Mouse (Mus musculus) cerebellum, postnatal 25 days (tissue): ENCODE measurements around the gene Hspg2.

Experiments
- DNase-seq, 2 experiments: peaks; one replicate each; pipeline ENCODE4 v3.0.0; 2021; ENCODE audit warnings: mixed read lengths in 2 of 2

Hspg2 gene

DNA sequence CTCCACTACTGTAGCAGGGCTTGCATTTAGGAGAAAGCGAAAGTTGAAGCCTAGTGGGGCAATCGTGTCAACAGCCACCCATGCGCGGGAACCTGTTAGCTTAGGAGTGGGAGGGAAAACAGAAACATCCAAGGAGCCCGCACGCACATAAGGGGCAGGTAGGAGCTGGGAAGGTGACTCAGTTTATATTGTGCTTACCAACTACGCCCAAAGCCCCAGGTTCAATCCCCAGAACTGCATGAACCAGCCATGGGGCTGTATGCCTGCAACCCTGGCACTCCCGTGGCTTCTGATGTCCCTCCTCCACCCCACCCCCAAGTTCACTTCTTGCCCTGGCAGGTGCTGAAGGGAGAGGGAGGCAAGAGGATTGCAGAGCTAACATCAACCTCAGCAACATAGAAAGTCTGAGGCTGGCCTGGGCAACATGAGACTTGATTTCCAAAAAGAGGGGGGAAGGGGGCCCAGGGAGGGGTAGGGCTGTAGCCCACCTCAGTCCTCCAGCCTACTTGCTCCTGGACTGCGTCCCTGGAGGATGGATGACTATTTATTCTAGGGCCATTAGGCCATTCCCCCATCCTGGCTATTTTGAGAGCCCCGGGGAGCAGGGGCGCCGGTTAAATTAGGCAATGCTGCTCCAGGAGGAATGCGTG is 12.9 kb downstream of the Hspg2 start:
- no peak for DNase-seq

DNA sequence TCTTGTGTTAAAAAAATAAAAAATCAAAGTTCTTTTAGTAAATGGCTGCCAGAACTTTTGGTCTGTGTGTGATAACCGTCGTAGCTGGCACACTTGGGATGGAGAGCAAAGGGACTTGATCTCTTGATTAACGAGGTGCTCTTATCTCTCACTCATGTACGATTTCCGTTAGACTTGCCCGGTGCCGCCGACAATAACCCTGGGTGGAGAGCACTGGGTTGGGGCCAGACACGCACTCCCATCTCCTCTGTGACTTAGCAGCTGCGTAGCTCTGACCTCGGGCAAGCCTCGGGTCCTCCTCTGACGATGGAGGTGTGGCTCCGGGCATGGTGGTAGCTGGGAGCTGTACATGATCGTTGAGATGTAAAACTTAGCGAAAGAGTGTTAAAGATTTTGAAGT is 15.3 kb downstream of the Hspg2 start:
- no peak for DNase-seq

DNA sequence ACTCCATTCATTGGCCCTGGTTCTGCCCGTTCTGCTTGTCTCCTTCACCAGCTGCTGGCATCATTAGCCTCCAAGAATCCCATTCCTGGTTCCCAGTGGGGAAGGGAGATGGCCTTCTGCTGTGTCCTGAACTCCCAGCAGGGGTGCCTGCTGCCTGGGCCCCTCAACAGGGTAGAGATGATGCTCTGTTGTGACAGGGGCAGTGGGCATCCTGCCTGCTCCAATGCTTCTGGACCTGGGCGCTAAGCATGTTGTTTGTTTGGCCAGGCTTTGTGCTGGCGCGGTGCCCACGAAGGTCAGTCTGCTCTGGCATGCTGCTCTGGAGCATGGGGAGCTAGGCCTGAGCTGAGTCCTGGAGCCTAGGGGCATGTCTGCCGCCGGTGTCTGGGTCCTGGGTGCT is 16.0 kb downstream of the Hspg2 start:
- DNase-seq: peak; percentile 89 to 92

DNA sequence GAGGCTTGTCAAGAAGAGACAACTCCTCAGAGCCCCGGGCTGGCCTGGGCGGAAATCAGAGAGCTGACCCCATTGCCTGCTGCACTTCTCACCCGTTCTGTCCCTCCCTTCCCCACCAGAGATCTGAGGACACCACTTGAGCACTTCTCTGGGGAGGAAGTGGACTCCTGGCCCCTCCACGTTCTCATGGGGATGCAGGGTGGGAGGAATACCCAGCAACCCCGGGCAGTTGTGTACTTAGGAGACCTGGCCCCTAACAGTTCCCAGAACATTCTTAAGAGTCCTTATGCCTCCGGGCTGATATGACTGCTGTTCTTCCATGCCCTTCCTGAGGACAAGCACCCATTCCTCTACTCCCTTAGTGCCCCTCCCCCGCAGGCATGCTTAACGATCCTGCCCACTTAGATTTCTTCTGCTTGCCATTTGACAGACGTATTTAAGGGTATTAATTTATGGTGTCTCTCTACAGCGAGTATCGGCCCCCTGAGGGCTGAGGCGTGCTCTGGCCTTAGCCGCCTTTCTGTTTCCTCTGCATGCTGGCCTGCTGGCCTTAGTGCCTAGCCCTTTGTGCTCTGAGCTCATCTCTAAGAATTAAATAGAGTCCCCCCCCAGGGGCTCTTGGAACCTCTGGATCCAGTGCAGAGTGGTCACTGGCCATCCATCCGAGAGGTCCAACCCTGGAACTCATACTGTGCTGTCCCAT is 16.8 kb downstream of the Hspg2 start:
- peak in 1 of 2 experiments; percentile 28 for DNase-seq

- DNase-seq: peak in 1 of 2 experiments; percentile 27
These were observed 17.8 kb downstream of the Hspg2 start for GRCm38 (mm10) chr4:137486081-137487014.

GRCm38 (mm10) chr4:137487286-137488000 is 18.9 kb downstream of the Hspg2 start:
- no peak for DNase-seq

DNA sequence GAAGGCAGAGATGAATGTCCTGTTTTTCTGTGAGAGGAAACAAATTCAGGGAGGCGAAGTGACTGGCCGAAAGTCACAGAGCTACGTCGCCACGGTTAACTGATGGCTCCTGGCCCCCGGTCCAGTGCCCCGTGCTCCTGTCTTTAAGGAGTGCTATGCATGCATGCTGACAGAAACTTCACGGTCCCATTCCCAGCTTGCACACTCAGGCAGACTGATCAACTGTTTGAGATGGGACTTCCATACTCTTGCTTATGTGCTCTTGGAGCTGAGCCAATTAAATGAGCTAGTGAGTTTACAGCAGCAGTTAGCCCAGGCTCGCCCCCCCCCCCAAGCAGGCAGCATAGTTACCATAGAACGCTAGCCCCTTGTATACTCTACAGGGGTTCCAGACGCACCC is 19.5 kb downstream of the Hspg2 start:
- DNase-seq: no peak

DNA sequence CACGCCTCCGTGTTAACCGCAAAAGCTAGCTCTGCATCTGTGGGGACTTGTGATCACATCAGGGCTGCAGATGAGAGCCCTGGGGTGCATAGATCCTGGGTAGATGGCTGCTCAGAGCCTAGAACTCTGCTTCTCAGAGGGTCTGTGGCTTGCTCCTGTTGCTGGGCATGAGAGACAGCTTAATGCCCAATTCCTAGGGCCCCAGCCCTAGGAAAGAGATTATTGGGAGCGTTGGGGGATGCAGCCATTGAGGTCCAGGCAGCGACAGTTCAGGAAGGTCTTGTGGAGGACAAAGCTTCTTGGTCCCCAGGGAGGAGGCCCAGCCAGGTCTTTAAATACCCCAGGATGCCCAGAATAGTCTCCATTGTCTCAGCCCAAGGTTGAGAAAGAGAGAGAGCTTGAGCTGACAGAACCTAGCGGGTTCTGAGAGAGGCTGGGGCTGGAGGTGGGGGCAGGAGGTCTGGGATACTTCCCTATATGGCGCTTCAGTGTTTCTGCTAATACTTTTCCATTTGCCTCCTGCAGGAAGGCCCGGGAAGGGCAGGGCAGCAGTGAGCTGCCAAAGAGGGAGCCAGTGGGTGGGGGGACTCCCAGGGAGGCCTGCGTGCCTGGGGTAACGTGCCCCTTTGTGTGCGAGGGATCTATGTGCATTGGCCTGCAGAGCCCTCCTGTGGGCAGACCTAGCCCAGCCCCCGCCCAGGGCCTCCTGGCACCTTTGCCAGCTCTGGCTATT is 20.2 kb downstream of the Hspg2 start:
- DNase-seq: peak; percentile 40

DNA sequence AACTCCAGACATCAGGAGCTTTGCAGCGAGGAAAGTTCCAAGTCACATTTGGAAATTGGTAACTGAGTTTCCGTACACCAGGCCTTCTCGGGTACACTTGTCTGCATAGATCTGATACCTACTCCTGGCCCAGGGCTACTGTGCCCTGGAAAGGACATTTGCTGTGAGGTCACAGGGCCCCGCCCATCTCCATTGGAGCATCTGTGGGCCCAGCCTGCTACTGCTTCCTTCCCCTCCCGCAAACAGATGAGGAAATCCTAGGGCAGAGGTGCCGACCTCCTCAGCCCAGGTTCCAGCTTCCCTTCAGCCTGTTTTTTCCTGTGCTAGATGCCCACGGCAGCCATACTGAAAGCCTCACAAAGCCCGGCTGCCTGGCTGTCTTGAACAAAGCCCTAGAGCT is 21.4 kb downstream of the Hspg2 start:
- no peak for DNase-seq

GRCm38 (mm10) chr4:137492563-137492962 is 24.0 kb downstream of the Hspg2 start:
- peak in 1 of 2 experiments; percentile 22 for DNase-seq

DNA sequence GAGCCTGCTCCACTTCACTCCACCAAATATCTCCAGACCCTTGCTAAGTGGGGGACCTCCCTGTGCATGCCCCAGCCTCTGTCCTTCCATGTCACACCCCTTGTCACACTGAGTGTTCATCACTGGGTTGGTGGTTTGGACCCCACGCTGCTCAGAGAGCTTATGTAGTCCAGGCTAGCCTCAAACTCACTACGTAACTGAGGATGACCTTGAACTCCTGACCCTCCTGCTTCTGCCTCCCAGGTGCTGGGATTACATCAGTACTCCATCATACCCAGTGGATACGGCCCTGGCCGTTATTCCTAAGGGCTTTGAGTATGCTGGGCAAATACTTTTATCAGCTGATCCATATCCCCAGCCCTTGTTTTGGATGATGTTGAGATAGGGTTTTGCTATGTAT is 24.6 kb downstream of the Hspg2 start:
- no peak for DNase-seq

GRCm38 (mm10) chr4:137494751-137495500 is 26.4 kb downstream of the Hspg2 start:
- DNase-seq: peak in 1 of 2 experiments; percentile 28

DNA sequence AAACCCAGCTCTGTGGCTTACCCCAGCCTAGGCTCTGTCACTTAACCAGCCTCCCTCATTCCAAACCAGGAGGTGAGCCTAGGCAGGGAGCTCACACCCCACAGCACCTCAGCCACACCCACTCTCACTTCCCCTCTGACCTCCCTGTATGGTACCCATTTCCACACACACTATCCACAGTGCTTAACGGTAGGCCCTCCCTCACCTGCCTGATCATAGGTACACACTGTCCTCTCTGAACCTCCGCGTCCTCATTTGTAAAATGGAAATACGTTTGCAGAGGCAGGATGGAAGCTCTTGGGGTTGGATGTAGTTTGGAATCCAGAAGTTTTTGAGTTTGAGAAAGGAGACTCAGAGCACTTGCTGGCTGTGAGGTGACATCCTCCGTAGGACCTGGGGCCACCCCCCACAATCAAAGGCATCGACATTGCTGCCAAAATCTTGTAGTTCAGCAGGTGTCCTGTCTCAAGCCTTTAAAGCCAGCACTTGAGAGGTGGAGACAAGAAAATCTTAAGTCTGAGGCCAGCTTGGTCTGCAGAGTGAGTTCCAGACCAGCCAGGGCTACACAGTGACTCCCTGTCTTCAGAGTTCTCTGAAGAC is 27.0 kb downstream of the Hspg2 start:
- DNase-seq: no peak

DNA sequence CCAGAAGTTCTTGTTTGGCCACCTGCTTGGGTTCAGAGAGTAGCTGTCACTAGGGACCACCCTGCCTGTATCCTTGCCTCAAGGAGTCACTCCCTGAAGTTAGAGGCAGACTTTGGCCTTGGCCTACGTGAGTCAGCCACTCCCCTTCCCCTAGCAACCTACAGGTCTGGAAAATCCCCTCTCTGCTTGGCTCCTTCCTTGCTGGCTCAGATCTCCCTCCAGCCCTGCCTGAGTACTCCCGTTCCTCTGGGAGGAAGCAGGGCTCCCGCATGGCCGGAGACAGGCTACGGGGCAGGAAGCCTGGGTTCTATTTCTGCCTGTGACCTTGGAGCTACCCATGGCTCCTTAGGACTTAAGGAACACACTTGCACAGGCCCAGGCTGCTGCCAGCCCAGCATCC is 28.8 kb downstream of the Hspg2 start:
- DNase-seq: no peak

- DNase-seq: no peak
These were observed 29.5 kb downstream of the Hspg2 start for GRCm38 (mm10) chr4:137497892-137498722.

- no peak for DNase-seq
These were observed 30.5 kb downstream of the Hspg2 start for GRCm38 (mm10) chr4:137498882-137499583.

- no peak for DNase-seq
These were observed 31.6 kb downstream of the Hspg2 start for GRCm38 (mm10) chr4:137500149-137500548.

- peak; percentile 36 to 58 for DNase-seq
These were observed 32.4 kb downstream of the Hspg2 start for GRCm38 (mm10) chr4:137500953-137501352.

GRCm38 (mm10) chr4:137502183-137502582 is 33.6 kb downstream of the Hspg2 start:
- DNase-seq: no peak
